Mouse (Mus musculus): ENCODE data around the gene Bcl2. TPM values are rescaled to one million over a fixed set of nuclear protein-coding genes. Genes with fewer than 3 reads are reported as not detected.
"Not testable (repeated sequence)": the region's sequence is repeated elsewhere in the genome, so short reads cannot be mapped to it uniquely, and the experiment has no call there.

Bcl2 gene
- total and polyA plus RNA-seq, 2 experiments from 2014 or later, result 9.8 to 13.1 TPM

- Histone ChIP-seq H3K4me1 (ENCODE audit: insufficient read depth, low read length) (no peaks in the 10 kb centered on the region), H3K9me3 (ENCODE audit: low read length) (no peaks in the 10 kb centered on the region), H3K36me3 (ENCODE audit: insufficient read depth, low read length) (peaks cover 4% of the 10 kb centered on the region; the same call in 1 of the 2 replicates), H3K27me3 (ENCODE audit: insufficient read depth, low read length) (no peaks in the 10 kb centered on the region), H3K4me2 (ENCODE audit: low read depth, low read length) (no peak overlapping the region), H3K9ac (replicated peaks; ENCODE audit: low read length) (no peak overlapping the region), H3K27ac (no peak overlapping the region), H3K4me3 (ENCODE audit: low read length) (no peak overlapping the region)
- TF ChIP-seq CTCF (IDR thresholded peaks at IDR 0.05; ENCODE audit: low read depth), result no peak
- DNase-seq (ENCODE audit: low spot score), result no peak
- WGBS, result 87% methylated on average over 8 of the region's 8 CpGs
- peak; percentile 38; the same call in 1 of the 2 replicates for ATAC-seq
Measured at GRCm38 (mm10) chr1:106736211-106736610, 22.1 kb upstream of the Bcl2 start.

- TF ChIP-seq CTCF (IDR thresholded peaks at IDR 0.05; ENCODE audit: low read depth), result peak; percentile 77
- WGBS, result 56% methylated on average over 2 of the region's 2 CpGs
- no peak overlapping the region for H3K4me2 ChIP-seq (ENCODE audit: low read depth, low read length)
- no peak overlapping the region for H3K27ac ChIP-seq
- no peaks in the 10 kb centered on the region for H3K4me1 ChIP-seq (ENCODE audit: insufficient read depth, low read length)
- DNase-seq (ENCODE audit: low spot score) (peak; percentile 72), ATAC-seq (no peak)
- no peak overlapping the region for H3K9ac ChIP-seq (replicated peaks; ENCODE audit: low read length)
- H3K9me3 ChIP-seq (ENCODE audit: low read length), result no peaks in the 10 kb centered on the region
- H3K36me3 ChIP-seq (ENCODE audit: insufficient read depth, low read length), result peaks cover 4% of the 10 kb centered on the region; the same call in 1 of the 2 replicates
- no peaks in the 10 kb centered on the region for H3K27me3 ChIP-seq (ENCODE audit: insufficient read depth, low read length)
- H3K4me3 ChIP-seq (ENCODE audit: low read length), result no peak overlapping the region
Measured at GRCm38 (mm10) chr1:106735586-106735985, 21.5 kb upstream of the Bcl2 start.

- Histone ChIP-seq H3K36me3 (ENCODE audit: insufficient read depth, low read length) (no peaks in the 10 kb centered on the region), H3K4me2 (ENCODE audit: low read depth, low read length) (no peak overlapping the region), H3K4me1 (ENCODE audit: insufficient read depth, low read length) (no peaks in the 10 kb centered on the region), H3K4me3 (ENCODE audit: low read length) (no peak overlapping the region), H3K9me3 (ENCODE audit: low read length) (no peaks in the 10 kb centered on the region), H3K27ac (no peak overlapping the region), H3K27me3 (ENCODE audit: insufficient read depth, low read length) (no peaks in the 10 kb centered on the region), H3K9ac (replicated peaks; ENCODE audit: low read length) (no peak overlapping the region)
- DNase-seq (ENCODE audit: low spot score) (no peak), ATAC-seq (no peak)
- TF ChIP-seq CTCF (IDR thresholded peaks at IDR 0.05; ENCODE audit: low read depth), result no peak
- 12% methylated on average over 5 of the region's 5 CpGs for WGBS
Measured at GRCm38 (mm10) chr1:106722061-106722460, 8.0 kb upstream of the Bcl2 start.

GRCm38 (mm10) chr1:106717736-106718135 lies 3.7 kb upstream of the Bcl2 start:
- DNase-seq (ENCODE audit: low spot score); ATAC-seq; H3K27ac ChIP-seq; H3K4me3 ChIP-seq (ENCODE audit: low read length); H3K9ac ChIP-seq (replicated peaks; ENCODE audit: low read length); H3K4me1 ChIP-seq (ENCODE audit: insufficient read depth, low read length); H3K36me3 ChIP-seq (ENCODE audit: insufficient read depth, low read length); H3K9me3 ChIP-seq (ENCODE audit: low read length); H3K4me2 ChIP-seq (ENCODE audit: low read depth, low read length); H3K27me3 ChIP-seq (ENCODE audit: insufficient read depth, low read length): not testable (repeated sequence)
- 82% methylated on average over 7 of the region's 7 CpGs for WGBS

GRCm38 (mm10) chr1:106717071-106717601 lies 3.1 kb upstream of the Bcl2 start:
- H3K36me3 ChIP-seq (ENCODE audit: insufficient read depth, low read length), result no peaks in the 10 kb centered on the region
- H3K4me3 ChIP-seq (ENCODE audit: low read length), result no peak overlapping the region
- H3K27ac ChIP-seq, result no peak overlapping the region
- peak; percentile 91 for DNase-seq (ENCODE audit: low spot score)
- no peak for ATAC-seq
- no peak overlapping the region for H3K9ac ChIP-seq (replicated peaks; ENCODE audit: low read length)
- H3K27me3 ChIP-seq (ENCODE audit: insufficient read depth, low read length), result no peaks in the 10 kb centered on the region
- H3K9me3 ChIP-seq (ENCODE audit: low read length), result no peaks in the 10 kb centered on the region
- WGBS, result 27% methylated on average over 7 of the region's 7 CpGs
- 0 out of 2 replicates have a peak, but pooled peaks cover under 1% of the 10 kb centered on the region for H3K4me1 ChIP-seq (ENCODE audit: insufficient read depth, low read length)
- peak; percentile 91 for TF ChIP-seq CTCF (IDR thresholded peaks at IDR 0.05; ENCODE audit: low read depth)
- no peak overlapping the region for H3K4me2 ChIP-seq (ENCODE audit: low read depth, low read length)

- 89% methylated on average over 3 of the region's 3 CpGs for WGBS
- TF ChIP-seq CTCF (IDR thresholded peaks at IDR 0.05; ENCODE audit: low read depth), result no peak
- Histone ChIP-seq H3K4me2 (ENCODE audit: low read depth, low read length) (no peak overlapping the region), H3K36me3 (ENCODE audit: insufficient read depth, low read length) (no peaks in the 10 kb centered on the region), H3K27me3 (ENCODE audit: insufficient read depth, low read length) (no peaks in the 10 kb centered on the region), H3K9ac (replicated peaks; ENCODE audit: low read length) (no peak overlapping the region), H3K4me3 (ENCODE audit: low read length) (no peak overlapping the region), H3K4me1 (ENCODE audit: insufficient read depth, low read length) (peaks cover 8% of the 10 kb centered on the region; the same call in 1 of the 2 replicates), H3K27ac (no peak overlapping the region), H3K9me3 (ENCODE audit: low read length) (no peaks in the 10 kb centered on the region)
- ATAC-seq (no peak), DNase-seq (ENCODE audit: low spot score) (no peak)
Measured at GRCm38 (mm10) chr1:106716141-106716540, 2.1 kb upstream of the Bcl2 start.

All from hindbrain, postnatal 0 days (tissue).